Mouse (Mus musculus) liver, adult (tissue): ENCODE results near the gene Nr5a2.

ENCODE experiments used
- GATA4 ChIP-seq: IDR thresholded peaks from 2 replicates; pipeline ENCODE4 v1.6.1; 2014; ENCODE audit warnings: mild to moderate bottlenecking, low read length; ENCODE audit not compliant: insufficient replicate concordance

Nr5a2 gene

DNA sequence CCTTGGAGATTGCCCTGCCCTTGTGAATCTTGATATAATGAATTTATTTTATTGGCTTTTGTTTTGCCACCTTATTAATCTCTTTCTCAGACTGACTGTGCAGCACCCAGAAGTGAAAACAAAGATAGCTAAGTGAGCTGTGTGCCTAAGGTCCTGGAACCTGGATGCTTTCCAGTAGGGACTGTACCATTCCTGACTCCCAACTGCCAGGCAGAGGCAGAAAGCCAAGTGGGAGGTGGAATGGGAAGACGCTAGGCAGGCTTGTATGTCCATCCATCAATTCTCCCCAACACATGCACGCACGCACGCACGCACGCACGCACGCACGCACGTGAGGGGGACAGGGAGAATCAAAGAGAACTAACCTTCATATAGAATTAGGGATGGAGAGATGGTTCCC, 26.2 kb downstream of the Nr5a2 start:
- TF ChIP-seq GATA4 = no peak

DNA sequence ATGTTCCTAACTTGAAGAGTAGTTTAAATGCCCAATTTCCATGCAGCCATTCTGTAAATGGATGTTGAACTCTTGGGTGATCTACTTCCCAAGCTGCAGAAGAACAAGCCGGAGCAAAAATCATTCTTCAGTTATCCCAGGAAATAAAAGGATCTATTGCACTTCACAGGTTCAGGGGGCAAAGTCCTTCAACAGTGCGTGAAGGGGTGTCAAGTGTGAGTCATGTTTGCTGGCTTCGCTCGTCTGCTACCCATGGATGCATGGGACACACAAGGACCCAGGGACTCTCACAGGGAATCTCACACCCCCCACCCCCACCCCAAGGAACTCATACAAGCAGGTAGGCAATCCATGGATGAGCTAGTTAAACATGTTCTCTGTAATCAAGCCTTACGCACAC, 29.2 kb downstream of the Nr5a2 start:
- no peak for TF ChIP-seq GATA4

DNA sequence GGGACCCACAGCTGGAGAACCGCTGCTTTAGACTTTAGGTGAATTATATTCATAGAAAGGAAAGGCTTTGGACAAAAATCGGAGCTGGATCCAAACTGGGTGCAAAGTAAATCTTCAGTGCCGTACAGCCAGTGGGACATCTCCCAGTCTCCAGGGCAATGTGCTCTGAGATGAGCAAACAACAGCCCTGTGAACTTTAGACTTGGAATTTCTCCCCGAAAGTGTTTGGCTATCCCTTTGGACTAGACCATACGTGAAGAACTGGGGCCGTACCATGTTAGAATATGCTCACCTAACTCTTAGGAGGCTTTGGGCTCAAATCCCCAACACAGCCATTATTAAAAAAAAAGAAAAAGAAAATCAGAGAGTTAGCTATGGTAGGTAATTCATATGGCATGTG, 30.5 kb downstream of the Nr5a2 start:
- no peak for TF ChIP-seq GATA4

DNA sequence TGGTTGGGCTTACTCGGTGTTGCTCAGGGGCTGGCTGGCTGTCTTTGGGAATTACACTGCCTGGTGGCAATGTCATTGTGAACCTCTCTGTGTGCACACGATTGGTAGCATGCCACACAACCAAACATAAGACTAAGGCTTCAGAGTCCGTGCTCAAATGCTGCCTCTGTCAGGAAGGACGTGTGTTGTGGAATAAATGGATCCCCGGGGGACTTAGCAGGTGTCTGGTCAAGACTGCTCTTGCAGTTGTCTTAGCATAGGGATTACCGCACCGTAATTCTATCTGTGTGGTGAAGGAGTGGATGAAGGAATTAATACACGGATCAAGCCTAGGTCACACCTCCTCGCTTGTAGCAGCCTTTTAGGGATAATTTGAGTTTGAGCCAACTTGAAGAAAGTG, 32.8 kb downstream of the Nr5a2 start:
- no peak for TF ChIP-seq GATA4

DNA sequence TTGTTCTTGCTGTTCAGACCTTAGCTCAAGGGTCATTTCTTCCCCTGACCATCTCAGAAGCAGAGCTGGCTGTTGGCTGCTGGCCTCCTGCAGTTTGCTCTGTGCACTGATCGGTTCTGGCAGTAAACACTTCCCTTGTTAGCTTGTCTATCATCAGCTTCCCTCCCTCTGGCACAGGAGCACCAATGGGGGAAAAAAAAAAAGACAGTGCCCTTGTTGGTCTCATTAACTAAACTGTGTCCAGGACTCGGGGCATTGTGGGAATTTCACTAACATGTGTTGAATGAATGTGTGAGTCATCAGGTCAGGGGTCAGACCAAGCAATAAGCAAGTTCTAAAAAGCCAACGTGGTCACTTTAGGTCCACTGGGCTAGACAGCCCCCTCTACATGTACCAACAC, 34.2 kb downstream of the Nr5a2 start:
- TF ChIP-seq GATA4 = peak; percentile 37; the same call in 1 of the 2 replicates

DNA sequence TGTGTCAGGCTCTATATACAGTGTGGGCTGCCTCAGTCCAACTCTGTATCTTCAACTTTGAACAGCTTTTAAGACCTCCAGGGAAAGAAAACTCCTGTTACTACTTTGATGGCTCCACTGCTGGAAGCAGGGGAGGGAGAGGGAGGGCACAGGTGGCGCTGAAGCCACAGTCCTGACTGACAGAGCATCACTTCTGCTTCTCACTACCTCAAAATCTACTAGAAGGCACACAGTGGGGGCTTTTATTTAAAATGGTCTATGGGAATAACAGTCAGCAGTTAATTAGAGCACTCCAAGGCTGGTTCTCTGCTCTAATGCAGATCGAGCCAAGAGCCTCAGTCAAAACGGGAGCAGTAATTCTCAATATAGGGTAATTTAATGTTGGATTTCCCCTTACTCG, 40.2 kb downstream of the Nr5a2 start:
- no peak for TF ChIP-seq GATA4

DNA sequence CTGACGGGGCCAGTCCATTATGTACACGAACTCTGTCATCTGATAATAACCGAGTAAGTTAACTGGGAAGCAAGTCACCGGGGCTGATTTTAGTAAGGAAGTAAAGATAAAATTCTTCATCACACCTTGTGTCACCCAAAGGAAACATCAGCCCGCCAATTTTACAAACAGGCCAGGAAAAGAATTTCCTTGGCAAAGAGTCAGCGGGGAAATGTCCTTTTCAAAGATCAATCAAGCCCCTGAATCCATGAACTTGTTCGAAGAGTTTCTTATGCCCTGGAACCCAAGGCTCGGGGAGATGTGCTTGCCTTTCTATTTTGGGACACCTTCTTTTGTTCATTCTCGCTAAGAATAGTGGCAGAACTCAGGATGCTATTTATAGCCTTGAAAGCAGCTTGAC, 41.5 kb downstream of the Nr5a2 start:
- no peak for TF ChIP-seq GATA4

DNA sequence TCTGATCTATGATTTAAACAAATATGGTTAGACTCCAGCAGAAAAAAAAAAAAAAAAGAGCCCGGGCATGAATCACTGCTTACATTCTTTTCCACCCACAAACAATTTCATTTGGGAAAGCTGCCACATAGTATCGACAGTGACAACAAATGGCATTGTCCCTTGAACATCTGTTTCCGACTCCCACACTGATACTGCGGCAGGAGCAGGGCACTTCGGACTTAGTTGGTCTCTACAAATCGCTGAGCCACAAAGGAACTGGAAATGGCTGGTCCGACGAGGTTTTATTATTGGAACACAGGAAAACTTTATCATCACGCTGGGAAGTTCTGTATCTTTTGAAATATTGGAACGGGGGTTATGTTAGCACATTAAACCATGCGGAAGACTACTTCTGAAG, 44.8 kb downstream of the Nr5a2 start:
- peak; percentile 91 for TF ChIP-seq GATA4

DNA sequence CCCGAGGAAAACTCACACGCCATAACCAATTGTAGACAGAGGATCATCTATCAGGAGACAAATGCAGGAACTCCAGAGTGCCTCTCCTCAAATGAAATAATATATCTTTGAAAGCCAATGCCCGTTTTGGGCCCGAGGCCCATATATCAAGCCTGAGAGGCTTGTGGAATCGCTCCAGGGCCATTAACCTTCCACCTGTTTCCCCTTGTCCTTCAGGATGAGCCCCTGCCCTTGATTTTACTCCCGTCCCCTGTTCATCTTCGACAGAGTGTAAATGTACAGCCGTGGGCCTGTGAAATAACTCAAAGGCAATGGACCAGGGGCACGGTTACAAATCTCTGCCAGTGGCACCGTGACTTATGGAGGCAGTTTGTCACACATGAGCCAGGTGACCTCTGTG, 48.3 kb downstream of the Nr5a2 start:
- TF ChIP-seq GATA4 = no peak

DNA sequence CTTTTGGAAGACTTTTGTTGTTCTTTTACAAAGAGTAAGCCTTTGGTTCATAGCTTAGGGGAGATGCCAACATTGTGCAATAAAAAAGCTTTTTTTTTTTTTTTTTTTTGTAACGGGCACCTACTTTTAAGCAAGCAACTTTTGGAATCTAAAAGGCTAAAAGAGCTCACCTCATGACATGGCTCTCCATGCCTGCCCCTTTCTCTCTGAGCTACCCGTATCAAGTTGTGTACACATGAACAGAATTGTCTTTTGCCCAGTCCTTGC, 48.7 kb downstream of the Nr5a2 start:
- TF ChIP-seq GATA4 = no peak

DNA sequence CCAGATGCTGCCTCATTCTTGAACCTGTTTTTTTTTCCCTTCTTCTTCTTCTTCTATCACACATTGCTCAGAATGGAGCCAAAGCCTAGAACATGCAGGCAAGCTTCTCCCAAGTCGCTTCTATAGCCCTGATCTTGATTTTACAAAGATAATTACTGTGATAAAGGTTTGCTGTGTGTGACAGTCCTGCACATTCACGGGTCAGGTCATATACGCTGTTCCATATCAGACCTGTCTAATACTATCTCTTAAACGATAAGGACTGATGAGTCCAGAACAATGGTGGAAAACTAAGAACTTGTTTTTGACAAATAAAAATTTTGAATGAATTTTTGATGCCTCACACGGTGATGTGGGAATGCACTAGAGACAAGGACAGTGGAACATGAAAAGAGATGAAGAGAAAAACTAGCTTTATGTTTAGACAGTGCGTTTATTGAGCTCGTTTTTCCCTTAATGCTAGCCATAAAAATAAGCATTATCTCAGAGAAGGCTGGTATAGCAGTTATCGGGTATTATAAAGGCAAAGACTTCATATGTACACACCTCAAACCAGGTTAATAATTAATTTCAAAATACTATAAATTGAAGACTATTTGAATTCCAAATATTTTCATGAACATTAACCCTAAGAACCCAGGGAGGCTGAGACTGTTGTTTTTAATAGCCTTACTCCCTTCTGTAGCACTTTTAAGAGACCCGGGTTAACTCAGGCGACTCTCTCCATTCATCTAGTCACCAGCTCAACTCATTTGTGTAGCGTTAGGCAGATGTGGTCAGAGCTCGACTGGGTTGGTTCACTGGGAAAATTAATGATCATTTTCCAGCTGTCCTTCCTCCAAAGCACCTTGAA, 49.3 kb downstream of the Nr5a2 start:
- TF ChIP-seq GATA4 = no peak

DNA sequence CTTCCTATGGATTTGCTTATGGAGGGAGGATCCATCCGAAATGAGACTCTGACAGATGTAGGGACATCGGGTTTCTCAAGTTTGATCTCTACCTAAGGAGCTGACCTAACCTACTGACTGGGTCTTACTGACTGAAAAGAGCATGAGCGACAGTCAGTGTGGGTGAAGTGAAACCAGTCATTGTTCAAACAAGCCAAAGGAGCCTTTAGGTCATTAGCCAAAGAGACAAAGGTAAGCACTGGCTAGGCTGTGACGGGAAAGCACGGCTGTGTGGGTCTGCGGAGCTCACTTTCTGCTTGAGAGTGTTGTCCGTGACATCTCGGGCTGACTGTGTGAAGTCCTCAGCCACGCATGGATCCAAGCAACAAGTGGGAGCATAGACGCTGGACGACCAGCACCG, 50.1 kb downstream of the Nr5a2 start:
- no peak for TF ChIP-seq GATA4

DNA sequence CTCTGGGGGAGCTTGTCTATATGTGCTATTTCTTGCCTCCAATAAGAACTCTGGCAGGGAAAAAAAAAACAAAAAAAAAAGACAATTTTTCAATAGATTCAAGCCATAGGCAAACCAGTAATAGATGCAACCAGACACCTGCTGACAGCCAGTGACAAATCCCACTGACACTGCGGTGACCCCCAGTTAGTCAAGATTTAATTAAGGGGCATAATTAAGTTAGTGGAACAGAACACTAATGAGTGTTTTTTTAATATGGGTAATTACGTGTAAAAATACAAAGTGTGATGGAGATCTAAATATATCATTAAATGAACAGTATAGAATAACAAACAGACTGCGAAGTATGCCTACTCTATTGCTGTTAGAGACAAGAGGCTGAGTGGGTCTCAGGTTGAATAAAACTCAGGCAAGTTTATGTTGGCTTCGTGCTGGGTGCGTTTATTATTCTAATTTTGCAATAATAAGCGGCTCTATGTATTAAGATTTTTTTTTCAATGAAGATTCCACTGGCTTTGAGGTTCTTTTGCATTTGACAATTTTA, 50.7 kb downstream of the Nr5a2 start:
- TF ChIP-seq GATA4 = no peak

DNA sequence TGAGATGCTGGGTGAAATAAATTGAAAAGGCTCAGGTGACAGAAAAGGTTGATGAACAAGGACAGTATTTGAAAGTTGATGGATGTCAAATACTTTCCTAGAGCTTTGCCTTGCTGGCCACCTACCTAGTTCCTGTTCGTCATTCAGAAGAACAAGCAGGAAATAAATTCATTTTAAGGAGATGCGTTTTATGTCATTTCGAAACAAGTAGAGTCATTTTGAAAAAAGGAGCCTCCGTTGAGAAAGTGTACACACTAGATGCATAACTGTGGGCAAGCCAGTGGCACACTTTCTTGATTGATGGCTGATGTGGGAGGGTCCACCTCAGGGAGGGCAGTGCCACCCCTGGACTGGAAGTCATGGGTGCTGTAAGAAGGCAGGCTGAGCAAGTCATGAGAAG, 62.1 kb downstream of the Nr5a2 start:
- TF ChIP-seq GATA4 = no peak

DNA sequence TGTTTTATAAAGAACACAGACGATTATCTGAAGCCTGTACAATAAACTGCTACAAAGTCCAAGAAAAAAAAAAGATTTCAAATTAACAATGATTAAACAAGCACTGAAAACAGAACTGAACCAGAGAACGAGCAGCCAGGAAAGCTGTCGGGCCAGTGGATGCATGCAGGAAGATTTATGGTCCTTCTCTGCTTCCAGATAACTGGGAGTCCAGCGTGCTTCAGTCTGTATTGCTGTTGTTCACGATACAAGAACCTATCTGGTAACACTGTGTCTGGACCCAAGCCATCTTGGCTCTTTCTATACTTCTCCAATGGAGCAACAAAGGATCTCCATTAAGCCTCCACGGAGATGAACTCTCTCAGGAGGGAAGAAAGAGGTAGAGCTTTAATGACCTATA, 63.9 kb downstream of the Nr5a2 start:
- no peak for TF ChIP-seq GATA4

DNA sequence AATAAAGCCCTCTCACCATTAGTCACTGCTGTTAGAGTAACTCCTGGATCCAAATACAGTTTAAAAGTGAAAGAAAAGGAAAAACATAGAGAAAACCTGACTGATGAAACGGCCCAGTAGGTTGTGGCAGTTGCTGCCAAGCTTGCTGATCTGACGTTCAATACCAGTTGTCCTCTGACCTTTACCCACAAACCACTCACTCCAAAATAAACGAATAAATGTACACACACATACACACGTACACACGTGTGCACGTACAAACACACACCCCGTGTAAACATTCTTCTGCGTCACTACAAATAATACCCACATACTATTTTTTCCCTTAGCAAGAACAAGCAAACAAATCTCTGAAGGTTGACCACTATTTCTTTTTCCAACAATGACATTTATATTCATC, 64.4 kb downstream of the Nr5a2 start:
- no peak for TF ChIP-seq GATA4

DNA sequence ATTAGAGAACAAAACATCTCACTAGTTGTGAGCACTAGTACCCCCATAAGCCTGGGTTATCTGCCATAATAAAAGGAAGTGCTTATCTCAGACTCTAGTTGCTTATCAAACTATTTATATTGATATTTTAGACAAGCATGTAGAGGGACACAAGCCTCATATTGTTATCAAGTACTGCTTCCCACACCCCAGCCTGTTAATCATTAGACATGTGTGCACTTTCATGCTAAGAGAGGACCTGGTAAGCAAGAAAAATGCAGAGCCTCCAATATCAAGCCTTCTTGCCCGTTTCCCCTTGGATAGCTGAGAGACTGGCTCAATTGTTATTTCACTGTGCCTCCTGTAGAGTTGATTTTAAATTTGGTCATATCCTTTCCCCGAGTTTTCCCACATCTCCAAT, 65.5 kb downstream of the Nr5a2 start:
- TF ChIP-seq GATA4 = no peak
